Mouse (Mus musculus): ENCODE measurements at regions not wholly inside any gene's neighbourhood (a gene's known extent, or its start where the extent isn't known, plus 50 kb on each side); places are given as distances from the start of the nearest gene placed in this dataset.

- in situ Hi-C loops (cut with MboI, MseI) = no loop called here
Measured at GRCm38 (mm10) chr8:113250264-113250663, 385.1 kb upstream of the Mon1b start.

GRCm38 (mm10) chr8:113254076-113254475 lies 381.3 kb upstream of the Mon1b start:
- in situ Hi-C loops (cut with MboI, MseI) = no loop called here

GRCm38 (mm10) chr8:113259477-113259876 lies 375.9 kb upstream of the Mon1b start:
- in situ Hi-C loops (cut with MboI, MseI) = no loop called here

GRCm38 (mm10) chr8:113263296-113263695 lies 372.1 kb upstream of the Mon1b start:
- in situ Hi-C loops (cut with MboI, MseI) = no loop called here

DNA sequence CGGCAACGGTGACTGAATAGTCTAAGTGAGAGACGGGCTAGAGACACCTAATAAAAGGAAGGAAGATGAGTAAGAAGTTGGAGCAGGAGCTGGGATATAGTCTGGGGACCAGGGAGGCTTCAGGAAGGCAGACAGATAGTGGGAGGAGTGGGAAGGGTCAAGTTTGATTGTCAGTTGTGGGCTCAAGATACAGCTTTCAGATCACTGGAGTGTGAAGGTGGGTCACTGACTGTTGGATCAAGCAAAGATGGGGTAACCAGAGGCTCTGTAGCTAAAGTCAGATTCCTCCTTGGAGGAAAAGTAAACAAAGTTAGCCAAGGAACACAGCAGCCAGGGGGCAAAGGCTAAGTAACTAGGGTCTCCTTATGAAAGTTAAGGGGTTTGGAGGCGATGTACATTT lies 364.1 kb upstream of the Mon1b start:
- in situ Hi-C loops (cut with MboI, MseI) = no loop called here

GRCm38 (mm10) chr8:113300273-113300843 lies 335.0 kb upstream of the Mon1b start:
- in situ Hi-C loops (cut with MboI, MseI) = no loop called here

- in situ Hi-C loops (cut with MboI, MseI) = no loop called here
Measured at GRCm38 (mm10) chr8:113303426-113303825, 332.0 kb upstream of the Mon1b start.

DNA sequence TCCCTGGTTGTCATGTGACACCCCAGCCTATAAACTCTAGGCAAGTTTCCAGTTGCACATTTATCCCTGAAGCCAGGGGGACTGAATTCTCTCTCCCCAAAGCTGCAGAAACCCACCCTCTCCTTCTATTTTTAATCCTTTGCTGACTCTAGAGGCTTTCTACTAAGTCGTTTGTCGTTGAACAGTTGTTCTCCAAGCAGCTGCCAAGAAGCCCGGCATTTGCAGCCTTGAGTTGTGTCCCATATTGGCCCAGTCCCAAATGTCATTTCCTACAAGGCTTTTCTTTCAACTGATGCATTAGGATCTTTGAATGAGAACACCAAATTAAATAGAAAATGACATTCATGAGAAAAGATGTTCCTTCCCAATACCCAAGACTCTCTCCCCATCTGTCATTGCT lies 318.2 kb upstream of the Mon1b start:
- in situ Hi-C loops (cut with MboI, MseI) = no loop called here

DNA sequence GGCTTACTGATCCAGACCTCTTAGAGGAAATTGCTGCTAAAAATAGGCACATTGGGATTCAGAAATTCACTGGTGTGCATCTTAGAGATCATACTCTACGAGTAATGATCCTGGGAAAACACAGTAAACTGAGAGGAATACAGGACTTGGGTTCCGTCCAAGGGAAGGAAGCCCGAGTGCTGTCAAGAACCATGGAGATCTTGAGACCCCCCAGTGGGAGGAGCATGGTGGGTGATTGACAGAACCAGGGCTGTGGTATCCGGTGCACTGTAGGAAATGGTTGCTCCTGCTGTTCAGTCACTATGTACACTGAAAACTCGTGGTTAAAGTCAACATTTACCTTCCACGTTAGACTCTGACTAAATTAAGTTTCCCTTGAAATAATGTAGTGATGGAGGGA lies 303.8 kb upstream of the Mon1b start:
- in situ Hi-C loops (cut with MboI, MseI) = no loop called here

DNA sequence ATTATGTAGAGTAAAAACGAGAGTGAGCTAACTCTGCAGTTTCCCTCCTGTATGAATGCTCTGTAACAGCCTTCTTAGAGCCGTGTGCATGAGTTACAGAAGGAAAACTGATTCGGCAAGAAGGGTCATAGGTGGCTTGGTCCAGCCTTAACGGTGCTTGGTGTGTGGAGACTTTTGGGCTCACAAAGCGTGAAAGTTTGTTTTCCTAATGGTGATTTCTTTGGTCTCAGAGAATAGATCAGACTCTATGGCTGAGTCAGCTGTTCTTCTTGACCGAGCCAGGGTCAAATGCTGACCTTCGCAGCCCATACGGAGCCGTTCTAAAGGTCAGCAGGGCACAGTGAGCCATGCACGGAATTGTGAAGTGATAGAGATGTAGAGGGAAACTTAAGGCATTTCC lies 294.1 kb upstream of the Mon1b start:
- in situ Hi-C loops (cut with MboI, MseI) = no loop called here

GRCm38 (mm10) chr8:113361900-113362299 lies 273.5 kb upstream of the Mon1b start:
- in situ Hi-C loops (cut with MboI, MseI) = no loop called here

DNA sequence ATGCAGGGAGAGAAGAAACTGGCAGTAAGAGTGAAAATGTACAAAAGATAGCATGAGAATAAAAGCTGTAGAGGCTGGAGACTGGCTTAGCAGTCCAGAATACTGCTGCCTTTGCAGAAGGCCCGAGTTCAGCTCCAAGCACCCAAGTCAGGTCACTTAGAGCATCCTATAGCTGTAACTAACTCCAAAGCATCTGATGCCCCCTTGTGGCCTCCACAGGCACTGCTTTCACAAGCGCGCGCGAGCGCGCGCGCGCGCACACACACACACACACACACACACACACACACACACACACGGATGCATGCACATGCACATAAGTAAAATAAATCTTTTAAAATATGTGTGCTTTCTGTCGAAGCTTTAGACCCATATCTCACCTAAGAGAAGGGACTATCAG lies 271.2 kb upstream of the Mon1b start:
- in situ Hi-C loops (cut with MboI, MseI) = no loop called here

DNA sequence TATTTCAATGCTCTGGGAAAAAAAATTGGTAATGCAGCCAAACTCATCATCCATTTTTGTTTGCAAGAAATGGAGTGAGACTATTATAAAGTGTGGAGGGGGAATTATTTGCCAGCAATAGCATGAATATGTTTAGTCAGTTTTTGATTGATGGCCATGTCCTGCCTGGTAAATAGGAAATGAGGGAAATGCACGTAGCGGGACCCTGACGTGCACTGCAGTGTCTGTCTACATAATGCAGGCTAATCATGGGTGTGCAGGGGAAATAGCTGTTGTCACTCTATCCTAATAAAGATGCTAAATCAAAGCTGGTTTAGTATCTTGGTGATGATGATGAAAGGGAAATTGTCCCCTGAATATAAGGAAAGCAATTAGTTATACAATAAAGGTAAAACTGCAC lies 251.9 kb upstream of the Mon1b start:
- in situ Hi-C loops (cut with MboI, MseI) = no loop called here

GRCm38 (mm10) chr8:113383974-113384373 lies 251.4 kb upstream of the Mon1b start:
- in situ Hi-C loops (cut with MboI, MseI) = no loop called here

DNA sequence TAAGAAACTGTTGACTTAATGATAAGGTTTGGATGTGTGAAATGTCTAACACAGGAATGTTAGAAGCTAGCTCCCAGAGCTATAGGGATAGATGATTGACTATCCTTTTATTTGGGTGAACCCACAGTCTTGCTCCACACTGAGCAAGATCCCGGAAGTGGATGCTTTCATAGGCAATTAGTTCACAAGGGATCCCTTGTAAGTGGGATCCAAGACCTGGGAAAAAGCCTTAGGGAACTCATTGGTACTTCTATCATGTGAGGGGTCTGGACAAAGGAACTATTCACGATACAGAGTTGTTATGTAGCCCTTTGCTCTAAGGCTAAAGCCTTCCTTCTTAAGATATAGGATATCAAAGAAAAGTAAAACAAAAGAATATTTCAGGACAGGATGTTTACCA lies 245.9 kb upstream of the Mon1b start:
- in situ Hi-C loops (cut with MboI, MseI) = no loop called here

- in situ Hi-C loops (cut with MboI, MseI) = no loop called here
Measured at GRCm38 (mm10) chr8:113390038-113390437, 245.3 kb upstream of the Mon1b start.

DNA sequence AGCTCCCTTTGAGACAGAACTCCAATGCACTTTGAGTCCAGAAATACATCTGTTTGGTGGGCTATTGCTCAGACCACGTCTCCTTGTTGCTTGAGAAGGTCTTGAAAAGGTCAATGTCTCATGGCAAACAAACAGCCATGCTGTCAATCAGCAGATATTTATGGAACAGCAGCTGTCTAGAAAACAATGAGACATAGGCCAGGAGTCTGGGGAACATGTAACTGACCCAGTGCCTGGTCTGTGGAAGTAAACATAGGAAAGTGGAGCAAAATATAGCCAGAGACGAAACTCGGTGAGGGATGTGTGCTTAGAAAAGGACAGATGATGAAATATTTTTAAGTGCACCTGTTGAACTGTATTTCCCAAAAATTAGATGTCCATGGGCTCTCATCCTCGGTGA lies 241.1 kb upstream of the Mon1b start:
- in situ Hi-C loops (cut with MboI, MseI) = no loop called here

- in situ Hi-C loops (cut with MboI, MseI) = no loop called here
Measured at GRCm38 (mm10) chr8:113405158-113405557, 230.2 kb upstream of the Mon1b start.

DNA sequence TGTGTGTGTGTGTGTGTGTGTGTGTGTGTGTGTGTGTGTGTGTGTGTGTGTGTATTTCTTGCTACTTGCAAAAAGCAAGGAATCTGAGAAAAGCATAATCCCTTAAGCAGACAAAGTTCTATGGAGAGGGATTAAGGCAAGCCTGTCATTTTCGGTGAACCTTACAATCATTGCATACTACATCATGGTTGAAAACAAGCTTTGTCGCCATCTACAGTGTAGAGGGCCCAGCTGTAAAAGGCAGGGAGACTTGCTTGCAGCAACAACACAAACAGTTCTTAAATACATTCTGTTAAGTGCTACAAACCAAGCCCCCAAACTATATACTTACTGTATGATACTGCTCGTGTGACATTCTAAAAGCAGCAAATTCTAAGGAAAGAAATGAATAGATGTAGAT lies 216.0 kb upstream of the Mon1b start:
- in situ Hi-C loops (cut with MboI, MseI) = no loop called here

DNA sequence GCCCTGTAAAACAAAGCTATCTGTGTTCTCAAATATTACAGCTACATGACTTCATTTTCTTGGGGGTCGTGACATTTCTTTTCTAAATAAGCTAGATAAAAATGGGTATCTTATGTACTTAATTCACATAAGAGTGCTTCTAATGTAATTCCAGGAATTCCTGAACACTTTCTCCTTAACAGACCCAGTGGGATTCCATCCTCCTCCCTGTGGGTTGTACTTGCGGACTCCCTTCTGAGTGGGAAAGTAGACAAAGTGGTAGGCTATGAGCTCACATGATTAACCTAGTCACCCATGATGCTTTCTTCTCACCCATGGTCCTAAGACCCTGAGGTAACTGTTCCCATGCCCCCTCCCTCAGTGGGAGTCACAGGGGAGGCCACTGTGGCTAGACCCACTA lies 212.7 kb upstream of the Mon1b start:
- in situ Hi-C loops (cut with MboI, MseI) = no loop called here

DNA sequence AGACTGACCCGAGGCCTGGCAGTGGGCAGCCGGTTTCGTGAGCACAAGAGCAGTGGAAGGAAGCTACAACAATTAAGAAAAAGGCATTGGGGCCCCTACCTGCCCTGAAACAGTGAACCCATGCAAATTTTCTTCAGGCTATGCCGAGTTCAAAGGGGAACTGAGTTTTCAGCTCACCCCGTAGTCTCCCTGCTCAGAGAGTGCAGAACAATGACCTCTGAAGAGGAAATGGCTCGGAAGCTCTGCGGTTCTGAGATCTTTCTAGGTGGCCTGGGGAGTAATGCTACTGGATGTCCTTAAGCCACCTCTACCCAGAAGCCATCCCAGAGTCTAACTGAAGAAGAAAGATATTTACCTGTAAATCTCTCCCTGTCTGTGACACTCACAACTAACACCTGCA lies 196.3 kb upstream of the Mon1b start:
- in situ Hi-C loops (cut with MboI, MseI) = no loop called here

- in situ Hi-C loops (cut with MboI, MseI) = no loop called here
Measured at GRCm38 (mm10) chr8:113454022-113454421, 181.4 kb upstream of the Mon1b start.

- in situ Hi-C loops (cut with MboI, MseI) = loop anchor here (5.0 kb wide), 1 partner anchor 782 kb away; no protein-coding TSS in a partner anchor
Measured at GRCm38 (mm10) chr8:113464625-113465024, 170.8 kb upstream of the Mon1b start.

DNA sequence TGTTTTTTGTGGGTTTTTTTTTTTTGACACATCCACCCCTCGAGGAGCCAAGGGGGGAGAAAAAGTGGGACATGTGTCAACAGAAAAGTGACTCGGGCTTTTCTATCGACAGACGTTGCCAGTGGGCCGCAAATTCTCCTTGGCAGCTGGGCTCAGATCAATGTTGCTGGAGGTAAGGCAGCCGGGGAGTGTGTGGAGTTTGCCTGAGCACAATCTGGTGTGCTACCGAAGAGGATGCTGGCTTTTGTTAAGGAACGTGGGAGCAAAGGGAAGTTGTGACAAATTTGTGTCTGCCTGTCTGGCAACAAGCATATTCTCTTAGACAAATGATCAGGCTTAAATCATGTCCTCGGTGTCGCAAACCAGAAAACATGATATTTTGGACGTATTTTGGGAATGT lies 170.2 kb upstream of the Mon1b start:
- in situ Hi-C loops (cut with MboI, MseI) = no loop called here

All from T-helper 1 cell (primary cell).